19 mouse cellular contexts compared by ENCODE assay signal in genomic region chr9:120396579-120397185, GRCm38 (mm10).
DNase-seq lines count a peak whose midpoint lies in the region; ATAC-seq lines count a peak whose summit lies in the region.
"Had no signal": no experiment of that assay in that cellular context is flagged by ENCODE, and none has a peak within 500 bp of the region (broad histone marks: within the 10 kb centered on the region; RNA-seq: fewer than 3 reads in every experiment).

No protein-coding gene starts in this region.

- intact Hi-C loops in left cerebral cortex, postnatal 14 days (cut with DNase I): no loop called here

- peak; percentile 44 for DNase-seq in cerebellum, adult 9-10 months
- peak; percentile 49 to 58 for DNase-seq in left cerebral cortex, postnatal 14 days (ENCODE audit: low spot score in 2 of 2)
- DNase-seq in left cerebral cortex, adult 11 months (ENCODE audit: low spot score): no peak
- DNase-seq in cerebellum, adult 9-11 months: peak; percentile 55
- peak; percentile 15 to 27 for DNase-seq in cerebellum, postnatal 36 days
- no peak for DNase-seq in urinary bladder, postnatal 36 days (ENCODE audit: low spot score in 2 of 2)
- DNase-seq: adrenal gland, postnatal 14 days; gastrocnemius, postnatal 10 days; kidney, adult 18-20 months; kidney, postnatal 36 days; layer of hippocampus, postnatal 36 days; spleen, adult 18-20 months; thymus, adult 2 months; thymus, postnatal 36 days had no signal

- no peak for ATAC-seq in cerebellum, adult (ENCODE audit: insufficient number of reproducible peaks, low FRiP score, low TSS enrichment)
- ATAC-seq: CD4-positive, CD25-positive, alpha-beta regulatory T cell, adult 4 months; forebrain, embryonic 16.5 days; hindbrain, embryonic 16.5 days; midbrain, embryonic 15.5 days had no signal

Comparison
In these comparisons a context has a peak if more than half of its experiments do, and no peak if none do; other contexts are left out.
1. DNase-seq: peak in cerebellum, adult 9-10 months (single experiment), left cerebral cortex, postnatal 14 days (2 of 2), cerebellum, adult 9-11 months (single experiment) and cerebellum, postnatal 36 days (2 of 2); none in left cerebral cortex, adult 11 months (single experiment) and urinary bladder, postnatal 36 days (0 of 2).